Mouse (Mus musculus) cerebellum, adult 9-11 months (tissue): ENCODE results near the gene Psmb6.

Experiments used
- DNase-seq: peaks from one replicate; pipeline ENCODE4 v3.0.0; 2022

Psmb6 gene

DNA sequence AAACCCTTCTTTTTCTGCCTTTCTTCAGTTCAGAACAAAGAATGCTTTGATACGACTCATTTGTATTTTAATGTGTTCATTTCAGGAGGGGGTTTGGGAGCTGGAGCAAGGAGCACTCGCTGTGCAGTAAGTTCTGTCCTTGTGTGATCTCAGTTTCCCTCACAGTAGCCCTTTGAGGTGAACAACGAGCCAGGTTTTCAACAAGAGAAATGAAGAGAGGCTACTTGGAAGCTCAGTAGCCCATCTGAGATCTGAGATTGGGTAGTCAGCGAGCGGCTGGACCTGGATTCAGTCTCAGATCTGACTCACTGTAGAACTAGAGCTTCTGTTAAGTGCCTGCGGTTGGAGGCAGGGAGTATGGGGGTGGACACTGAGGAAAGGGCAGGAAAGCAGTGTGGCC is 48.7 kb downstream of the Psmb6 start:
- DNase-seq, result no peak

- DNase-seq, result no peak
Observed at GRCm38 (mm10) chr11:70577201-70577600, 52.0 kb downstream of the Psmb6 start.
